Mouse (Mus musculus): ENCODE data around the gene Tti1. TPM values are rescaled to one million over a fixed set of nuclear protein-coding genes. Genes with fewer than 3 reads are reported as not detected.

The Tti1 gene
- polyA plus RNA-seq, 3 experiments from 2014 or later, result 23.8 to 32.0 (median 26.2) TPM

DNA sequence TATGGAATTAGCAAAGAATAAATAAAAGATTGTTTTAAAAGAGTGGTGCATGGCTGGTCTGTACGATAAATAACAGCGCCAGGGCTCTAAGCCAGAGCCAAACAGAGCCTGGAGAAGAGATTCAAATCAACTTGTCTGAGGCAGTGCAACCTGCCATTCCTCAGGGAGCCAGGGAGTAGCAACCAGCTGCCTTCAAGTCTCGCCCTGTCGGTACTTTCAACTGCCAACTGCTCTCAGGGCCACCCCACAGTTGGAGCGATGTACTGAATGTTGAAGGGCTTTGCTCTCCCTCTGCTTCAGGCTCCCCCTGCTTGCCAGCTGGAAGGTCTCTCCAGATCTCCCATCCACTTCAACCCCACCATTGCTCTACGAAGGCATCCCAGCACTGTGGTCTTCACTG lies 58.1 kb downstream of the Tti1 start:
- ATAC-seq, result no peak

DNA sequence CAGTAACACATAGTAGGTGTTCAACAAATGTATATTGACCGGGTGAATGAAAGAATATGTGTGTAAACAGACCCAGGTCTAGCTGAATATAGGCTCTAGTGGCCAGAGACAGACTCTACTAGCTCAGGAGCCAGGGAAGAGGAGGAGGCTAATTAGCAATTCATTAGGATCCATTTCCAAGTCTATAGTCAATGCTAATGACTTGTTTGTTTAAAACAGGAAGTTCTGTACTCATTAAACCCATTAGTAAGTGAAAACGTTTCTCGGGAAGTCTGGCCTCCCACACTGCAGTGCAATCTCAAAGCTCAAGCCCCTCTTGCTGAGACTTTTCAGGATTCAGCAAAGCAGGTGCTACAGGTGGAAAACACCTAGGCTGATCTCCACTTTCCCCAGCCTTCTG lies 60.4 kb downstream of the Tti1 start:
- no peak for ATAC-seq

- no peak for ATAC-seq
These were observed 70.5 kb downstream of the Tti1 start for GRCm38 (mm10) chr2:157957707-157958108.

GRCm38 (mm10) chr2:157953978-157954377 lies 74.3 kb downstream of the Tti1 start:
- ATAC-seq, result no peak

GRCm38 (mm10) chr2:157944156-157944893 lies 83.9 kb downstream of the Tti1 start:
- no peak for ATAC-seq

GRCm38 (mm10) chr2:157943514-157944155 lies 84.6 kb downstream of the Tti1 start:
- no peak for ATAC-seq

DNA sequence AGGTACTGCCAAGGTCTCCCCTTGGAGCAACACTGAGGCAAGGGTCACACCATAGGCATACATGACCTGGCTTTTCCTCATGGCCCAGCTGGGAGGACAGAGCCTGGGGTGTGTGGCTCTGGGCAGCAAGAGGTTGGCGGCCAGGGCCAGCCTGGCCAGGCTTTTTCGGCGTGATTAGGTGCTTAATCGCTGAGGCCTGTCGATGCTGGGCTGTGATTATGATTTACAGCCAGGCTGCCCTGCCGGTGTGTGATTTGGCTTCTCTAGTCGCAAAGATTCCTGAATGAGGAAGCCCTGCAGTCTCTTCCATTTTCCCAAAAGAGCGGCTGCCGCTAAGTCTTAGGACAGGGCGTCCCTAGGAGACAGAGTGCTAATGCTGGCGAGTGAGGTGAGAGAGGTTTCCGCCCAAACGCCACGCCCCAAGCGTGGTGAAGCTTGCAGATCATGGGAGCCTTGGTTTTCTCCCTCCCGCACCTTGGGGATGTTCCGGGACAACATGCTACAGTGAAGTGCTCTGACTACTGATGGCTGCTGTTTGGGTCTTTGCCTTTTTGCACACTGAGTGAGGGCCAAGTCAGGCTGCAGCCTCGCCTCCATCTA lies 87.5 kb downstream of the Tti1 start:
- no peak for ATAC-seq

DNA sequence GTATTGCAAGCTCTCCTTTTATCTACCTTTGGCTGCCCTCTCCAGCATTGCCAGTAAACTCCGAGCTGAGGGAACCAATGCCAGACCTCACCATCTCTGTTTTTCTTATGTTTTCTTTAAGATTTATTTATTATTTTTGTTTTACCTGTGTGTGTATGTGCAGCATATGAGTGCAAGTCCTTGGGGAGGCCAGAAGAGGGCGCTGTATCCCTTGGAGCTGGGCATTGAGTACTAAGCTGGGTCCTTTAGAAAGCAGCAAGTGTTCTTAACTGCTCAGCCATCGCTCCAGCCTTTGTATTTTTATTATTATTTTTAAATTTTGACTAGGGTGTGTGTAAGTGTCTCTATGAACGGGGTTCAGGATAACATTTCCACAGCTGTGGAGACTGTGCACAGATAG lies 91.6 kb downstream of the Tti1 start:
- ATAC-seq, result no peak

DNA sequence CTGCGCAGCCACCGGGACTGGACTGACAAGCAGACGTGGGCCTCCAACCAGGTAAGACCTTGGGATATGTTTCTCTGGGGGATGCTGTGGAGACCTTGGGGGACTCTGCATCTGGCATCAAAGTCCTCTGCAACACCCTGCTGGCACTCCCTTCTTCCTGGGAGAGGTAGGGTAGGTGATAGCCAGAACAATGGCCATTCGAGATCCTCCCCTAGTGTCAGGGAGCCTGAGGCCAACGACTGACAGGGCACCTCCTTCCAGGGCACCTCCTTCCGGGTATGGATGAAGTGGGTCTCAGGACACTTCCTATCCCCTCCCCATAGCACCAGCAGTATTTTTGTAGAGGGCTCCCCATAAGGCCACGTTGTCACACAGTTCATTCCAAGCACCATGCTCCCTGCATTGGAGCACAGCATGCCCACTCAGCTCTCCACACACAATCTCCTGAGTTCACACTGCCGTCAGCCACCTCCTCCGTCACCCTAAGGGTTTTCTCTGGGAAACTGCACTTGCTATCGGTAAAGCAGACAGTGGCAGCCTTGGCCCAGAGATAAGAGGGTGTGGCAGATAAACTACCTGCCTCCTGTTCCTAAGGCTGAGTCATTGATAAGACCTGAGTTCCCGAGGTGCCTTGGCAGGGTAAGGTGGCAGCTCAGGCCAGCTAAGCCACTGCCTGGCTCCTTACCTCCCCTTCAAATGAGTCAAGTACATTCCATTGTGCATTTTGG lies 92.6 kb downstream of the Tti1 start:
- ATAC-seq, result no peak

- ATAC-seq, result no peak
These were observed 95.6 kb downstream of the Tti1 start for GRCm38 (mm10) chr2:157932655-157933054.

Other genes with a start within 250 kb of the Tti1 start
- not detected for gene Vstm2l, start 113.8 kb downstream of the Tti1 start, polyA plus RNA-seq (2017; shearing (Covaris generic))
- 10 to 100 TPM; 19.4 to 23.4 (median 21.2) TPM for gene Rprd1b, start 64 bp upstream of the Tti1 start, polyA plus RNA-seq (2017; shearing (Covaris generic))
- 1 to 10 TPM; 1.2 to 2.6 (median 2.1) TPM for gene Tgm2, start 118.0 kb upstream of the Tti1 start, polyA plus RNA-seq (2017; shearing (Covaris generic))
- not detected for gene D630003M21Rik, start 200.8 kb upstream of the Tti1 start, polyA plus RNA-seq (2017; shearing (Covaris generic))
- not detected for gene Bpi, start 229.7 kb upstream of the Tti1 start, polyA plus RNA-seq (2017; shearing (Covaris generic))